Mouse (Mus musculus) lung, adult 2 months (tissue): ENCODE results near the gene Odc1.

Source experiments
- CTCF ChIP-seq: fragments of 200-500 bp; IDR thresholded peaks from 2 replicates; pipeline ENCODE4 v1.5.1; 2011; ENCODE audit warnings: mild to moderate bottlenecking, low read length, control low read depth; ENCODE audit not compliant: insufficient read depth
- POLR2A ChIP-seq: fragments of 200-500 bp; IDR thresholded peaks from 2 replicates; pipeline ENCODE4 v1.6.1; 2011; ENCODE audit warnings: low read depth, mild to moderate bottlenecking, control low read depth, low read length, borderline replicate concordance; ENCODE audit errors: extremely low read depth

GRCm38 (mm10) chr12:17510158-17510557 lies 34.4 kb upstream of the Odc1 start:
- TF ChIP-seq POLR2A (no peak), CTCF (no peak)
